Mouse (Mus musculus) forebrain, embryonic 14.5 days (tissue): ENCODE measurements around the gene Mcts2. TPM values are rescaled to one million over a fixed set of nuclear protein-coding genes. Genes with fewer than 3 reads are reported as not detected.

Experiments used
- ATAC-seq: fragments of 200-750 bp; cut with Nextera tagmentation; 2 replicates; pipeline ENCODE4 v1.8.0; 2017; ENCODE audit warnings: mild to moderate bottlenecking, moderate library complexity
- DNase-seq: peaks from one replicate; pipeline ENCODE4 v3.0.0-alpha.2; 2015; ENCODE audit warnings: low spot score
- H3K27ac ChIP-seq: fragments of 300-500 bp; sonication (generic); 2 replicates; pipeline ENCODE4 v1.5.1; 2014; ENCODE audit warnings: low read depth, mild to moderate bottlenecking, control low read depth, low read length, moderate library complexity
- H3K27me3 ChIP-seq: fragments of 300-500 bp; sonication (generic); replicated peaks from 2 replicates; pipeline ENCODE4 v1.6.1; 2014; ENCODE audit warnings: low read length, control low read depth, mixed read lengths; ENCODE audit not compliant: control insufficient read depth, insufficient read depth
- H3K36me3 ChIP-seq: fragments of 300-500 bp; sonication (generic); 2 replicates; pipeline ENCODE4 v1.6.1; 2014; ENCODE audit warnings: low read length, control low read depth; ENCODE audit not compliant: control insufficient read depth, insufficient read depth
- H3K4me1 ChIP-seq: fragments of 300-500 bp; sonication (generic); 2 replicates; pipeline ENCODE4 v1.6.1; 2014; ENCODE audit warnings: antibody characterized with exemption, low read length, control low read depth; ENCODE audit not compliant: control insufficient read depth, insufficient read depth
- H3K4me2 ChIP-seq: fragments of 300-500 bp; sonication (generic); 2 replicates; pipeline ENCODE4 v1.6.1; 2014; ENCODE audit warnings: mild to moderate bottlenecking, control low read depth, low read length
- H3K4me3 ChIP-seq: fragments of 300-500 bp; sonication (generic); 2 replicates; pipeline ENCODE4 v1.5.1; 2014; ENCODE audit warnings: low read depth, low read length, control low read depth
- H3K9ac ChIP-seq: fragments of 300-500 bp; sonication (generic); 2 replicates; pipeline ENCODE4 v1.6.1; 2014; ENCODE audit warnings: mild to moderate bottlenecking, low read length, control low read depth, moderate library complexity
- H3K9me3 ChIP-seq: fragments of 300-500 bp; sonication (generic); replicated peaks from 2 replicates; pipeline ENCODE4 v1.6.1; 2016; ENCODE audit warnings: low read length, control low read depth, mixed read lengths; ENCODE audit not compliant: control insufficient read depth
- WGBS: fragments of 180-500 bp; shearing (Covaris S2); extraction: QIAGEN DNeasy Blood & Tissue Kit; methylation state at CpG from one replicate; pipeline ENCODE4 v1.1.7; 2014; 5-methylcytosine and 5-hydroxymethylcytosine counted together
- polyA plus RNA-seq: library from polyadenylated mRNA; unstranded; fragments of >200 nt; fragmentation: Nextera tagmentation; extraction: Ambion mirVana; gene quantifications from 2 replicates; pipeline ENCODE4 v1.2.1, GENCODE M21; 2014

Mcts2 gene
- polyA plus RNA-seq, 1 experiment from 2014 or later, result 42.6 TPM

GRCm38 (mm10) chr2:152734501-152734900 is 47.7 kb downstream of the Mcts2 start:
- DNase-seq (no peak), ATAC-seq (no peak)
- peaks cover 33% of the 10 kb centered on the region for H3K4me1 ChIP-seq
- peaks cover 11% of the 10 kb centered on the region for H3K27me3 ChIP-seq
- no peaks in the 10 kb centered on the region for H3K9me3 ChIP-seq
- H3K4me2 ChIP-seq, result peak overlapping the region; percentile 92
- H3K9ac ChIP-seq, result peak overlapping the region; percentile 75
- peak overlapping the region; percentile 27 for H3K4me3 ChIP-seq
- H3K27ac ChIP-seq, result peak overlapping the region; percentile 30; the same call in 1 of the 2 replicates
- H3K36me3 ChIP-seq, result no peaks in the 10 kb centered on the region
- 18% methylated on average over 10 of the region's 10 CpGs for WGBS

- Histone ChIP-seq H3K27ac (0 out of 2 replicates have a peak overlapping the region, but pooled peaks have one; percentile 30), H3K4me2 (peak overlapping the region; percentile 92), H3K4me3 (peak overlapping the region; percentile 27), H3K36me3 (no peaks in the 10 kb centered on the region), H3K9ac (peak overlapping the region; percentile 75), H3K9me3 (no peaks in the 10 kb centered on the region), H3K27me3 (peaks cover 11% of the 10 kb centered on the region), H3K4me1 (peaks cover 33% of the 10 kb centered on the region)
- 0% methylated on average over 27 of the region's 28 CpGs for WGBS
- peak; percentile 94 for ATAC-seq
- DNase-seq, result peak; percentile 98
Measured at GRCm38 (mm10) chr2:152734984-152735383, 48.1 kb downstream of the Mcts2 start.

- Histone ChIP-seq H3K4me3 (peak within 1 kb of the TSS; percentile 48), H3K27me3 (peaks cover 11% of the 10 kb centered on the region), H3K9me3 (no peaks in the 10 kb centered on the region), H3K9ac (peak within 1 kb of the TSS; percentile 75), H3K4me1 (peaks cover 33% of the 10 kb centered on the region), H3K4me2 (peak within 1 kb of the TSS; percentile 92), H3K27ac (peak within 1 kb of the TSS; percentile 79), H3K36me3 (no peaks in the 10 kb centered on the region)
- 0% methylated on average over 28 of the region's 28 CpGs for WGBS
- ATAC-seq (peak; percentile 60), DNase-seq (peak; percentile 89)
Measured at GRCm38 (mm10) chr2:152736090-152736601, 49.3 kb downstream of the Mcts2 start, which contains the start of gene Id1. Gene Id1 (plus strand): TSS chr2:152736251.

- DNase-seq (peak; percentile 53), ATAC-seq (no peak)
- no peaks in the 10 kb centered on the region for H3K36me3 ChIP-seq
- H3K27ac ChIP-seq, result peak overlapping the region; percentile 39; the same call in 1 of the 2 replicates
- peak overlapping the region; percentile 75 for H3K9ac ChIP-seq
- peak overlapping the region; percentile 48 for H3K4me3 ChIP-seq
- peaks cover 11% of the 10 kb centered on the region for H3K27me3 ChIP-seq
- peak overlapping the region; percentile 92 for H3K4me2 ChIP-seq
- peaks cover 36% of the 10 kb centered on the region for H3K4me1 ChIP-seq
- WGBS, result under 1% methylated on average over 22 of the region's 22 CpGs
- H3K9me3 ChIP-seq, result no peaks in the 10 kb centered on the region
Measured at GRCm38 (mm10) chr2:152736748-152737147, 49.9 kb downstream of the Mcts2 start.

Other genes with a start within 250 kb of the Mcts2 start
- gene Defb23, start 222.4 kb upstream of the Mcts2 start, polyA plus RNA-seq, result not detected in 2 replicates
- gene Defb20, start 210.0 kb upstream of the Mcts2 start, polyA plus RNA-seq, result not detected in 2 replicates
- not detected in 2 replicates for gene Defb22, start 196.9 kb upstream of the Mcts2 start, polyA plus RNA-seq
- gene Defb26, start 175.3 kb upstream of the Mcts2 start, polyA plus RNA-seq, result not detected in 2 replicates
- not detected in 2 replicates for gene Defb28, start 168.8 kb upstream of the Mcts2 start, polyA plus RNA-seq
- gene Defb29, start 146.9 kb upstream of the Mcts2 start, polyA plus RNA-seq, result not detected in 2 replicates
- not detected in 2 replicates for gene Gm17416, start 117.7 kb upstream of the Mcts2 start, polyA plus RNA-seq
- not detected in 2 replicates for gene Defb21, start 114.3 kb upstream of the Mcts2 start, polyA plus RNA-seq
- gene Defb19, start 106.7 kb upstream of the Mcts2 start, polyA plus RNA-seq, result not detected in 2 replicates
- not detected in 2 replicates for gene Defb45, start 87.6 kb upstream of the Mcts2 start, polyA plus RNA-seq
- gene Defb36, start 82.7 kb upstream of the Mcts2 start, polyA plus RNA-seq, result not detected in 2 replicates
- gene Defb25, start 64.0 kb upstream of the Mcts2 start, polyA plus RNA-seq, result not detected in 2 replicates
- gene Rem1, start 60.1 kb upstream of the Mcts2 start, polyA plus RNA-seq, result 0.34 and 0.53 TPM in 2 replicates
- gene H13, start 17.6 kb upstream of the Mcts2 start, polyA plus RNA-seq, result 136 and 161 TPM in 2 replicates
- 29.2 and 32.8 TPM in 2 replicates for gene Id1, start 49.2 kb downstream of the Mcts2 start, polyA plus RNA-seq
- gene Cox4i2, start 67.1 kb downstream of the Mcts2 start, polyA plus RNA-seq, result 4.5 and 5.9 TPM in 2 replicates
- gene Bcl2l1, start 144.7 kb downstream of the Mcts2 start, polyA plus RNA-seq, result 179 and 189 TPM in 2 replicates
- 70.1 and 81.5 TPM in 2 replicates for gene Tpx2, start 160.9 kb downstream of the Mcts2 start, polyA plus RNA-seq
- not detected in 2 replicates for gene Mylk2, start 224.3 kb downstream of the Mcts2 start, polyA plus RNA-seq
- 4.0 TPM in 2 replicates for gene Foxs1, start 246.2 kb downstream of the Mcts2 start, polyA plus RNA-seq